Mouse (Mus musculus): ENCODE measurements at regions not wholly inside any gene's neighbourhood (a gene's known extent, or its start where the extent isn't known, plus 50 kb on each side); places are given as distances from the start of the nearest gene placed in this dataset.
A peak's percentile ranks its signal among the peaks of the same experiment; 100 is the strongest.

DNA sequence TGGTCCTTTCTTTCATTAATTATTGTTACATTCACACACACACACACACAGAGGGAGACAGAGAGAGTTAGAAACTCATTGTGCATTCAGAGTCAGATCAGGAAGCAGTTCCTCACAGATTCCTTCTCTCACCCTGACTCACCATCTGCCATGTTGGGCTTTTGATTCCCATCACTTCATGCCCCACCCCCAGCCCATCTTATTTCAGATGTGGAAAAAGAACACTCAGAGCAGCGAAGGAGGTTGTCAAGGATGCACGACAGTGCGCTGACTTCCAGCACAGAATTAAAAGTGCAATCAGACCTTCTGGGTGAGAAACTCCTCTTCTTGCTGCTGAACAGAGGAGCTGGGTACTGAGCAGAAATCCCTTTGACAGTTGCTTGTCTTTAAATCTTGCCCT, 438.8 kb upstream of the Kdm8 start:
- Histone ChIP-seq H3K4me3 (replicated peaks; ENCODE audit: low read depth, low read length) (no peak overlapping the region), H3K27ac (no peak overlapping the region), H3K9ac (ENCODE audit: low read depth, low read length) (no peak overlapping the region), H3K9me3 (replicated peaks; ENCODE audit: low read length) (no peaks in the 10 kb centered on the region), H3K4me1 (replicated peaks; ENCODE audit: insufficient read depth, low read length) (no peaks in the 10 kb centered on the region), H3K27me3 (ENCODE audit: insufficient read depth, low read length) (no peaks in the 10 kb centered on the region), H3K36me3 (ENCODE audit: insufficient read depth, low read length) (no peaks in the 10 kb centered on the region), H3K4me2 (ENCODE audit: low read length) (no peak overlapping the region)
- ATAC-seq (replicated peaks; ENCODE audit: low FRiP score, low read depth) (no peak), DNase-seq (ENCODE audit: low spot score) (no peak)
- WGBS: 66% methylated on average over 3 of the region's 3 CpGs
- TF ChIP-seq CTCF (IDR thresholded peaks at IDR 0.05; ENCODE audit: low read depth): no peak

GRCm38 (mm10) chr7:125019259-125019658, 425.2 kb upstream of the Kdm8 start:
- DNase-seq (ENCODE audit: low spot score) (peak; percentile 25), ATAC-seq (replicated peaks; ENCODE audit: low FRiP score, low read depth) (no peak)
- Histone ChIP-seq H3K36me3 (ENCODE audit: insufficient read depth, low read length) (no peaks in the 10 kb centered on the region), H3K4me3 (replicated peaks; ENCODE audit: low read depth, low read length) (no peak overlapping the region), H3K9me3 (replicated peaks; ENCODE audit: low read length) (no peaks in the 10 kb centered on the region), H3K9ac (ENCODE audit: low read depth, low read length) (no peak overlapping the region), H3K27ac (no peak overlapping the region), H3K27me3 (ENCODE audit: insufficient read depth, low read length) (no peaks in the 10 kb centered on the region), H3K4me1 (replicated peaks; ENCODE audit: insufficient read depth, low read length) (no peaks in the 10 kb centered on the region), H3K4me2 (ENCODE audit: low read length) (no peak overlapping the region)
- TF ChIP-seq CTCF (IDR thresholded peaks at IDR 0.05; ENCODE audit: low read depth): no peak
- WGBS: 54% methylated on average over 1 of the region's 1 CpGs

DNA sequence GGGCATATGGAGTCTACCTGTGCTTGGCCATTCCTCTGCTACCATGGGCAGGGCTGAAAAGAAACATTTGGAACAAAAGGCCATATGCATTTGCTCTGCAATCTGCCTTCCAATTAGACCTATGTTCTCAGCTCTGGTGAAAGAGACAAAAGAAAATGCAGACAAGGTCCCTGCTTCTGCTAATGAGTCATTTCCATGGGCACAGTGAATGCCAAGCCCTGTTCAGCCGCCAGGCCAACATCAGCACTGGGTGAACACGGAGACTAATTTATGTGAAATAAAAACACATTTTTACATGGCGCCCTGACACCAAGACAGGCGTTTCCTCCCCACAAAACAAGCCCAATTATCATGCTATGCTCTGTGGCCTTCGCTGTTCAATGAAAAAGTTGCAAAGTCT, 419.5 kb upstream of the Kdm8 start:
- Histone ChIP-seq H3K9ac (ENCODE audit: low read depth, low read length) (no peak overlapping the region), H3K4me1 (replicated peaks; ENCODE audit: insufficient read depth, low read length) (no peaks in the 10 kb centered on the region), H3K4me2 (ENCODE audit: low read length) (no peak overlapping the region), H3K27ac (no peak overlapping the region), H3K4me3 (replicated peaks; ENCODE audit: low read depth, low read length) (no peak overlapping the region), H3K9me3 (replicated peaks; ENCODE audit: low read length) (no peaks in the 10 kb centered on the region), H3K27me3 (ENCODE audit: insufficient read depth, low read length) (no peaks in the 10 kb centered on the region), H3K36me3 (ENCODE audit: insufficient read depth, low read length) (no peaks in the 10 kb centered on the region)
- DNase-seq (ENCODE audit: low spot score) (no peak), ATAC-seq (replicated peaks; ENCODE audit: low FRiP score, low read depth) (no peak)
- WGBS: 79% methylated on average over 5 of the region's 5 CpGs
- TF ChIP-seq CTCF (IDR thresholded peaks at IDR 0.05; ENCODE audit: low read depth): no peak

GRCm38 (mm10) chr7:125033778-125034177, 410.7 kb upstream of the Kdm8 start:
- no peak for DNase-seq (ENCODE audit: low spot score)
- ATAC-seq (replicated peaks; ENCODE audit: low FRiP score, low read depth): no peak
- H3K9ac ChIP-seq (ENCODE audit: low read depth, low read length): no peak overlapping the region
- no peaks in the 10 kb centered on the region for H3K9me3 ChIP-seq (replicated peaks; ENCODE audit: low read length)
- no peak for TF ChIP-seq CTCF (IDR thresholded peaks at IDR 0.05; ENCODE audit: low read depth)
- no peaks in the 10 kb centered on the region for H3K4me1 ChIP-seq (replicated peaks; ENCODE audit: insufficient read depth, low read length)
- H3K36me3 ChIP-seq (ENCODE audit: insufficient read depth, low read length): no peaks in the 10 kb centered on the region
- H3K4me2 ChIP-seq (ENCODE audit: low read length): no peak overlapping the region
- no peak overlapping the region for H3K4me3 ChIP-seq (replicated peaks; ENCODE audit: low read depth, low read length)
- whole genome bisulfite sequencing: 66% methylated on average over 4 of the region's 4 CpGs
- H3K27me3 ChIP-seq (ENCODE audit: insufficient read depth, low read length): no peaks in the 10 kb centered on the region
- no peak overlapping the region for H3K27ac ChIP-seq

GRCm38 (mm10) chr7:125034196-125034595, 410.3 kb upstream of the Kdm8 start:
- WGBS: 73% methylated on average over 5 of the region's 5 CpGs
- Histone ChIP-seq H3K9me3 (replicated peaks; ENCODE audit: low read length) (no peaks in the 10 kb centered on the region), H3K4me1 (replicated peaks; ENCODE audit: insufficient read depth, low read length) (no peaks in the 10 kb centered on the region), H3K9ac (ENCODE audit: low read depth, low read length) (no peak overlapping the region), H3K4me2 (ENCODE audit: low read length) (no peak overlapping the region), H3K4me3 (replicated peaks; ENCODE audit: low read depth, low read length) (no peak overlapping the region), H3K36me3 (ENCODE audit: insufficient read depth, low read length) (no peaks in the 10 kb centered on the region), H3K27me3 (ENCODE audit: insufficient read depth, low read length) (no peaks in the 10 kb centered on the region), H3K27ac (no peak overlapping the region)
- TF ChIP-seq CTCF (IDR thresholded peaks at IDR 0.05; ENCODE audit: low read depth): no peak
- ATAC-seq (replicated peaks; ENCODE audit: low FRiP score, low read depth): no peak
- DNase-seq (ENCODE audit: low spot score): no peak

DNA sequence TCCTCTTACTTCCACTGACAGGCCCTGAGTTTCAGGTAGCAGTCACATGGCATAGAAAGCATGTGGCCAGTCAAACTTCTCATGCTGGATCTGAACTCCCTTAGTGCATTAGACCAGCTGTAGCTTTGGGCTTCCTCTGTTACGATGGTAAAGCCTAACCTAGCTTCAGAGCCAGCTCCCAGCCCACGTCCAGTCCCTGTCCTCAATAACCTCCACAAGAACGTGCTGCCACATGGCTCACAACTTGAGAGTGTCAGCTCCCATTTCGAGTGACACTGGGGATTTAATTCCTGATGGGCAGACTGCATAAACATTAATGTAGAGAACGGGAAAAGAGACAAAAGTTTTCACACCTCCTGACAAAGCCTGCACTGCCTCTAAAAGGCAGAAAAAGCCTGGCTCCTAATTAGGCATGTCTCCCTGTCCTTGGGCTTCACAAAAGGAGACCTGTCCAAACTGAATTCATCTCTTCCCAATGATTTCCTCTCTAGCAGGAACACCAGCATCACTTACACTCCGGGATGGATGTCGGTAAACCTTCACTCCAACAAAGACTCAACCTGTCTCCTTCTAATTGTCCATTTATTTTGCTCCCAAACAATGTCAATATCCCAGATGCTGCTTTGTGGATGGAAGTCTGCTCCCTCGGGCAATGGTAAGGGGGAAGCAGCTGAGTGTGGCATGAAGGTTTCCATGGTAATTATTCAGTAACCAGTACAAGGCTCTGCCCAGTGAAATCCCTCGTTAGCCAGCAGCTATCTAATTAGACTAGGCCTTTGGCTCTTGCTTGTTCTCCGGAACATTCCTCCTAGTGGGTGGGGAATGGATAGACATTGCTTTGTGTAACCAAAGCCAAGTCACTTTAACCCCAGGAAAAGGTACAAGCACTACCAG, 408.1 kb upstream of the Kdm8 start:
- peak; percentile 21 for DNase-seq (ENCODE audit: low spot score)
- no peaks in the 10 kb centered on the region for H3K36me3 ChIP-seq (ENCODE audit: insufficient read depth, low read length)
- no peaks in the 10 kb centered on the region for H3K9me3 ChIP-seq (replicated peaks; ENCODE audit: low read length)
- 56% methylated on average over 10 of the region's 10 CpGs for WGBS
- TF ChIP-seq CTCF (IDR thresholded peaks at IDR 0.05; ENCODE audit: low read depth): no peak
- no peak overlapping the region for H3K4me2 ChIP-seq (ENCODE audit: low read length)
- no peak for ATAC-seq (replicated peaks; ENCODE audit: low FRiP score, low read depth)
- no peak overlapping the region for H3K27ac ChIP-seq
- no peak overlapping the region for H3K9ac ChIP-seq (ENCODE audit: low read depth, low read length)
- H3K27me3 ChIP-seq (ENCODE audit: insufficient read depth, low read length): no peaks in the 10 kb centered on the region
- no peaks in the 10 kb centered on the region for H3K4me1 ChIP-seq (replicated peaks; ENCODE audit: insufficient read depth, low read length)
- H3K4me3 ChIP-seq (replicated peaks; ENCODE audit: low read depth, low read length): no peak overlapping the region
